Mouse (Mus musculus): ENCODE data around the gene Prkd2. TPM values are rescaled to one million over a fixed set of nuclear protein-coding genes. Genes with fewer than 3 reads are reported as not detected.

The Prkd2 gene
- polyA plus RNA-seq (2012; rRNA removed): 7.7 and 8.6 TPM in 2 replicates

GRCm38 (mm10) chr7:16842645-16843063 is at the start of gene Prkd2:
Prkd2 (plus strand) TSS chr7:16842902.

GRCm38 (mm10) chr7:16815351-16815941 is 27.3 kb upstream of the Prkd2 start, which contains the start of gene Strn4:
Strn4 (plus strand) TSS chr7:16815889.

GRCm38 (mm10) chr7:16816475-16817122 is 26.1 kb upstream of the Prkd2 start, which contains the start of gene Fkrp:
Fkrp (minus strand) TSS chr7:16816732.

GRCm38 (mm10) chr7:16875310-16875325 is 32.4 kb downstream of the Prkd2 start, which contains the start of gene Dact3:
Dact3 (plus strand) TSS chr7:16875317.

GRCm38 (mm10) chr7:16891641-16892351 is 49.1 kb downstream of the Prkd2 start, which contains the start of gene Gng8:
Gng8 (plus strand) TSS chr7:16891786.

GRCm38 (mm10) chr7:16906281-16906680 is 63.6 kb downstream of the Prkd2 start, which contains the start of gene Ptgir:
Ptgir (plus strand) TSS chr7:16906490.

Other genes starting within 250 kb of the Prkd2 start
- gene Arhgap35, start 227.9 kb upstream of the Prkd2 start, polyA plus RNA-seq (2012; rRNA removed): 53.8 and 55.0 TPM in 2 replicates
- gene Ceacam15, start 167.2 kb upstream of the Prkd2 start, polyA plus RNA-seq (2012; rRNA removed): 0.05 TPM in 1 of 2 replicates, not detected in the other
- gene Ceacam9, start 121.0 kb upstream of the Prkd2 start, polyA plus RNA-seq (2012; rRNA removed): not detected in 2 replicates
- 560 and 561 TPM in 2 replicates for gene Ap2s1, start 104.5 kb upstream of the Prkd2 start, polyA plus RNA-seq (2012; rRNA removed)
- 19.9 and 23.2 TPM in 2 replicates for gene Slc1a5, start 61.6 kb upstream of the Prkd2 start, polyA plus RNA-seq (2012; rRNA removed)
- 243 and 267 TPM in 2 replicates for gene Strn4, start 27.0 kb upstream of the Prkd2 start, polyA plus RNA-seq (2012; rRNA removed)
- gene Fkrp, start 26.2 kb upstream of the Prkd2 start, polyA plus RNA-seq (2012; rRNA removed): 30.1 and 31.4 TPM in 2 replicates
- gene Dact3, start 32.4 kb downstream of the Prkd2 start, polyA plus RNA-seq (2012; rRNA removed): 46.8 and 50.0 TPM in 2 replicates
- gene Gng8, start 48.9 kb downstream of the Prkd2 start, polyA plus RNA-seq (2012; rRNA removed): 4.8 and 7.7 TPM in 2 replicates
- gene Ptgir, start 63.6 kb downstream of the Prkd2 start, polyA plus RNA-seq (2012; rRNA removed): 0.21 and 0.51 TPM in 2 replicates
- gene Calm3, start 81.2 kb downstream of the Prkd2 start, polyA plus RNA-seq (2012; rRNA removed): 941 and 979 TPM in 2 replicates
- 62.5 and 66.8 TPM in 2 replicates for gene Pnmal2, start 101.8 kb downstream of the Prkd2 start, polyA plus RNA-seq (2012; rRNA removed)
- gene Pnmal1, start 116.8 kb downstream of the Prkd2 start, polyA plus RNA-seq (2012; rRNA removed): 42.9 and 46.0 TPM in 2 replicates
- gene Gm42372, start 140.2 kb downstream of the Prkd2 start, polyA plus RNA-seq (2012; rRNA removed): 10.8 and 18.5 TPM in 2 replicates
- 4.5 and 5.1 TPM in 2 replicates for gene Ccdc8, start 149.8 kb downstream of the Prkd2 start, polyA plus RNA-seq (2012; rRNA removed)
- gene Ppp5c, start 185.0 kb downstream of the Prkd2 start, polyA plus RNA-seq (2012; rRNA removed): 164 and 166 TPM in 2 replicates
- gene Hif3a, start 219.5 kb downstream of the Prkd2 start, polyA plus RNA-seq (2012; rRNA removed): 5.1 and 5.3 TPM in 2 replicates
- 2.9 and 4.4 TPM in 2 replicates for gene Psg16, start 231.1 kb downstream of the Prkd2 start, polyA plus RNA-seq (2012; rRNA removed)

Data from central nervous system, embryonic 18 days (tissue).